Mouse (Mus musculus): ENCODE measurements around the gene Fank1. TPM values are rescaled to one million over a fixed set of nuclear protein-coding genes. Genes with fewer than 3 reads are reported as not detected.

Fank1 gene
- total and polyA plus RNA-seq, 3 experiments, result 0.10 TPM; not detected in 2

- Histone ChIP-seq H3K27ac (no peak overlapping the region), H3K9ac (ENCODE audit: low read depth, low read length) (no peak overlapping the region), H3K4me1 (ENCODE audit: control insufficient read depth, insufficient read depth, low read length) (no peaks in the 10 kb centered on the region), H3K36me3 (ENCODE audit: control insufficient read depth, insufficient read depth, low read length) (no peaks in the 10 kb centered on the region), H3K4me3 (no peak overlapping the region), H3K27me3 (ENCODE audit: control insufficient read depth, insufficient read depth, low read length) (no peaks in the 10 kb centered on the region), H3K79me2 (replicated peaks; ENCODE audit: control insufficient read depth, insufficient read depth, low read length) (no peaks in the 10 kb centered on the region)
- WGBS, result 71% methylated on average over 1 of the region's 1 CpGs
- no peak for DNase-seq
- intact Hi-C loops (cut with DNase I), result no loop called here
- no peak for TF ChIP-seq CTCF (IDR thresholded peaks at IDR 0.05)
- TF ChIP-seq EP300 (IDR thresholded peaks at IDR 0.05; ENCODE audit: insufficient read depth, low read depth, low read length), result no peak
- TF ChIP-seq POLR2A (IDR thresholded peaks at IDR 0.05; ENCODE audit: insufficient read depth, low read depth, low read length), result no peak
These were observed 70.5 kb downstream of the Fank1 start for GRCm38 (mm10) chr7:133847175-133847574.

- Histone ChIP-seq H3K27me3 (ENCODE audit: control insufficient read depth, insufficient read depth, low read length) (no peaks in the 10 kb centered on the region), H3K4me3 (no peak overlapping the region), H3K79me2 (replicated peaks; ENCODE audit: control insufficient read depth, insufficient read depth, low read length) (no peaks in the 10 kb centered on the region), H3K4me1 (ENCODE audit: control insufficient read depth, insufficient read depth, low read length) (no peaks in the 10 kb centered on the region), H3K36me3 (ENCODE audit: control insufficient read depth, insufficient read depth, low read length) (no peaks in the 10 kb centered on the region), H3K9ac (ENCODE audit: low read depth, low read length) (no peak overlapping the region), H3K27ac (no peak overlapping the region)
- DNase-seq, result no peak
- intact Hi-C loops (cut with DNase I), result no loop called here
- TF ChIP-seq EP300 (IDR thresholded peaks at IDR 0.05; ENCODE audit: insufficient read depth, low read depth, low read length), result no peak
- no peak for TF ChIP-seq POLR2A (IDR thresholded peaks at IDR 0.05; ENCODE audit: insufficient read depth, low read depth, low read length)
- TF ChIP-seq CTCF (IDR thresholded peaks at IDR 0.05), result no peak
- 51% methylated on average over 2 of the region's 2 CpGs for WGBS
These were observed 71.5 kb downstream of the Fank1 start for GRCm38 (mm10) chr7:133848180-133848579.

GRCm38 (mm10) chr7:133850735-133851134 lies 74.1 kb downstream of the Fank1 start:
- no peak for DNase-seq
- H3K9ac ChIP-seq (ENCODE audit: low read depth, low read length), result no peak overlapping the region
- peak; percentile 51 for TF ChIP-seq CTCF (IDR thresholded peaks at IDR 0.05)
- TF ChIP-seq EP300 (IDR thresholded peaks at IDR 0.05; ENCODE audit: insufficient read depth, low read depth, low read length), result no peak
- no peaks in the 10 kb centered on the region for H3K36me3 ChIP-seq (ENCODE audit: control insufficient read depth, insufficient read depth, low read length)
- H3K27me3 ChIP-seq (ENCODE audit: control insufficient read depth, insufficient read depth, low read length), result no peaks in the 10 kb centered on the region
- intact Hi-C loops (cut with DNase I), result loop anchor here (10.0 kb wide), 1 partner anchor 1634 kb away; no protein-coding TSS in a partner anchor
- no peaks in the 10 kb centered on the region for H3K4me1 ChIP-seq (ENCODE audit: control insufficient read depth, insufficient read depth, low read length)
- H3K4me3 ChIP-seq, result no peak overlapping the region
- H3K27ac ChIP-seq, result no peak overlapping the region
- no peaks in the 10 kb centered on the region for H3K79me2 ChIP-seq (replicated peaks; ENCODE audit: control insufficient read depth, insufficient read depth, low read length)

GRCm38 (mm10) chr7:133856278-133856677 lies 79.6 kb downstream of the Fank1 start:
- Histone ChIP-seq H3K79me2 (replicated peaks; ENCODE audit: control insufficient read depth, insufficient read depth, low read length) (no peaks in the 10 kb centered on the region), H3K9ac (ENCODE audit: low read depth, low read length) (no peak overlapping the region), H3K36me3 (ENCODE audit: control insufficient read depth, insufficient read depth, low read length) (no peaks in the 10 kb centered on the region), H3K4me3 (no peak overlapping the region), H3K4me1 (ENCODE audit: control insufficient read depth, insufficient read depth, low read length) (no peaks in the 10 kb centered on the region), H3K27me3 (ENCODE audit: control insufficient read depth, insufficient read depth, low read length) (no peaks in the 10 kb centered on the region), H3K27ac (no peak overlapping the region)
- 0 out of 2 replicates have a peak, but pooled peaks have one; percentile 100 for TF ChIP-seq CTCF (IDR thresholded peaks at IDR 0.05)
- no peak for TF ChIP-seq POLR2A (IDR thresholded peaks at IDR 0.05; ENCODE audit: insufficient read depth, low read depth, low read length)
- peak; percentile 82; the same call in 1 of the 2 replicates for TF ChIP-seq EP300 (IDR thresholded peaks at IDR 0.05; ENCODE audit: insufficient read depth, low read depth, low read length)
- peak; percentile 53 to 72 for DNase-seq
- 23% methylated on average over 3 of the region's 3 CpGs for WGBS
- intact Hi-C loops (cut with DNase I), result loop anchor here (1.0 to 10.0 kb wide), 4 partner anchors 367 to 1629 kb away; no protein-coding TSS in a partner anchor

- DNase-seq, result no peak
- intact Hi-C loops (cut with DNase I), result loop anchor here (10.0 kb wide), 1 partner anchor 1626 kb away; no protein-coding TSS in a partner anchor
These were observed 81.8 kb downstream of the Fank1 start for GRCm38 (mm10) chr7:133858506-133858905.

GRCm38 (mm10) chr7:133859548-133859947 lies 82.9 kb downstream of the Fank1 start:
- Histone ChIP-seq H3K4me3 (no peak overlapping the region), H3K79me2 (replicated peaks; ENCODE audit: control insufficient read depth, insufficient read depth, low read length) (no peaks in the 10 kb centered on the region), H3K27ac (no peak overlapping the region), H3K36me3 (ENCODE audit: control insufficient read depth, insufficient read depth, low read length) (no peaks in the 10 kb centered on the region), H3K27me3 (ENCODE audit: control insufficient read depth, insufficient read depth, low read length) (no peaks in the 10 kb centered on the region), H3K4me1 (ENCODE audit: control insufficient read depth, insufficient read depth, low read length) (no peaks in the 10 kb centered on the region), H3K9ac (ENCODE audit: low read depth, low read length) (no peak overlapping the region)
- TF ChIP-seq EP300 (IDR thresholded peaks at IDR 0.05; ENCODE audit: insufficient read depth, low read depth, low read length) (no peak), CTCF (IDR thresholded peaks at IDR 0.05) (no peak), POLR2A (IDR thresholded peaks at IDR 0.05; ENCODE audit: insufficient read depth, low read depth, low read length) (no peak)
- intact Hi-C loops (cut with DNase I), result loop anchor here (10.0 kb wide), 1 partner anchor 1625 kb away; no protein-coding TSS in a partner anchor
- no peak for DNase-seq
- 75% methylated on average over 4 of the region's 4 CpGs for WGBS

More at GRCm38 (mm10) chr7:133858506-133858905, 81.8 kb downstream of the Fank1 start:
- TF ChIP-seq CTCF (IDR thresholded peaks at IDR 0.05), result no peak
- no peak for TF ChIP-seq POLR2A (IDR thresholded peaks at IDR 0.05; ENCODE audit: insufficient read depth, low read depth, low read length)
- TF ChIP-seq EP300 (IDR thresholded peaks at IDR 0.05; ENCODE audit: insufficient read depth, low read depth, low read length), result no peak
- Histone ChIP-seq H3K27ac (no peak overlapping the region), H3K79me2 (replicated peaks; ENCODE audit: control insufficient read depth, insufficient read depth, low read length) (no peaks in the 10 kb centered on the region), H3K36me3 (ENCODE audit: control insufficient read depth, insufficient read depth, low read length) (no peaks in the 10 kb centered on the region), H3K9ac (ENCODE audit: low read depth, low read length) (no peak overlapping the region), H3K4me1 (ENCODE audit: control insufficient read depth, insufficient read depth, low read length) (no peaks in the 10 kb centered on the region), H3K27me3 (ENCODE audit: control insufficient read depth, insufficient read depth, low read length) (no peaks in the 10 kb centered on the region), H3K4me3 (no peak overlapping the region)
- WGBS, result 73% methylated on average over 3 of the region's 3 CpGs
